Mouse (Mus musculus): ENCODE results near the gene Sypl.

GRCm38 (mm10) chr12:32927231-32927835 is 26.4 kb upstream of the Sypl start:
- TF ChIP-seq TAL1 (conservative IDR thresholded peaks at IDR 0.05; ENCODE audit: low read depth, low read length), result no peak
- no peak for TF ChIP-seq CTCF (IDR thresholded peaks at IDR 0.05; ENCODE audit: low read depth, low read length)
- TF ChIP-seq GATA1 (IDR thresholded peaks at IDR 0.05; ENCODE audit: borderline replicate concordance, low read length), result no peak
- TF ChIP-seq POLR2AphosphoS5 (IDR thresholded peaks at IDR 0.05; ENCODE audit: insufficient replicate concordance, low read depth, low read length), result no peak

Data from G1E (cell line).